Mouse (Mus musculus) lung, postnatal 10 days (tissue): ENCODE measurements at regions not wholly inside any gene's neighbourhood (a gene's known extent, or its start where the extent isn't known, plus 50 kb on each side); places are given as distances from the start of the nearest gene placed in this dataset.

Experiments
- DNase-seq: peaks from one replicate; pipeline ENCODE4 v3.0.0; 2021

DNA sequence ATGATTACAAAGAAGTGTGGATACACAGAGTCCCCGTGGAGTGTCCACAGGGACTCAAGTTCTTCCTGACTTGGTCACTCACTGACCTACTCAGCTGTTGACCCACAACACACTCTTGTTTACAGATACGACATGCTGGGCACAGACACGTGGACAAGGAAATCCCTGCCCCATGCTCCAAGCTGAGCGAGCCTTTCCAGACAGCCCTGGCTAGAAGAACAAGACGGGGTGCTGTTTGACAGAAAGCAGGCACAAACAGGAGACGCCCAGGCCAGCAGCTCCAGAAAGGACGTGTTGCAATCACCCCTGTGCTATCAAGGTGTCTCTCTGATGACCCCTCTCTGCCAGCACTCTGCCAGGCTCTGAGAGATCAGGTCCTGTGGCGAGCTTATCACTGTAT, 112.6 kb upstream of the Gm14444 start:
- peak; percentile 37 for DNase-seq

- DNase-seq, result no peak
Observed at GRCm38 (mm10) chr2:174899940-174900670, 109.9 kb upstream of the Gm14444 start.

GRCm38 (mm10) chr2:174900671-174900991, 109.4 kb upstream of the Gm14444 start:
- peak; percentile 74 for DNase-seq

DNA sequence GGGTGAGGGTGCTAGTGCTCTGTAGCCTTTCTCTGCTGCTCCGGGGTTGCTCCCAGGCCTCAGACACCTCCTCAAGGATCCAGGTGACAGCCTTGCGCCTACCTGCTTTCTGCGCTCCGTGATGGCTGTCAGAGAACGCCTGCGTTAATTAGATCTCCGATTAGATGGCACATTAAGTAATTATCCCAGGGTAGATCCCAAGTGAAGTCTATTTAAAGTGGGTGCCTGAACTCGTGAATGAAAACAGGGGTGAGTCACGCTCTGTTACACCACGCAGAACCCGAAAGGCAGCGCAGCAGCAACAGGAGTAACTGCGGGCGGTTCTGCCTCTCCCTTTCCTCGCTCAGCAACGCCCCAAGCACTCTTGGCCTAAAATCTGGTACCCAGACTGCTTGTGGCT, 108.2 kb upstream of the Gm14444 start:
- no peak for DNase-seq

GRCm38 (mm10) chr2:174903627-174904026, 106.4 kb upstream of the Gm14444 start:
- no peak for DNase-seq

- peak; percentile 63 for DNase-seq
Observed at GRCm38 (mm10) chr2:174905865-174906639, 104.0 kb upstream of the Gm14444 start.

GRCm38 (mm10) chr2:174917146-174917905, 92.7 kb upstream of the Gm14444 start:
- no peak for DNase-seq

DNA sequence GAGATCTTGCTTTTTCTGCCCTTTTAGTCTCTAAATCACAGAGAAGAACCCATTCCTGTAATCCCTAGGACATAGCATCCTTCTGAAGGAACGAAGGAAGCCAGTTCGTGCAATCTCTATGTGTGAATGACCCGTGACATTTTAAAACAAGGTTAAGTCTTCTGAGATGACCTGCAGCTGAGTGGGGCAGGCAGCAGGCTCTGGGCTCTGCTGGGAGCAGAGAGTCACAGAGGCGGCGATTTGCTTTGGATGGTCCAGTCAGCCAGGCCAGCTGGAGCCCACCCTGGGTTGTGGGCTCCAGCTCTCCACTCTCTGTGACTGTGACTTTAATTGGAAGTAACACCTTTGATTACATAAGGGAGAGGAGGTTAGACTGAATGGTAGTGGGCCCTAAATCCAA, 92.1 kb upstream of the Gm14444 start:
- DNase-seq, result no peak

DNA sequence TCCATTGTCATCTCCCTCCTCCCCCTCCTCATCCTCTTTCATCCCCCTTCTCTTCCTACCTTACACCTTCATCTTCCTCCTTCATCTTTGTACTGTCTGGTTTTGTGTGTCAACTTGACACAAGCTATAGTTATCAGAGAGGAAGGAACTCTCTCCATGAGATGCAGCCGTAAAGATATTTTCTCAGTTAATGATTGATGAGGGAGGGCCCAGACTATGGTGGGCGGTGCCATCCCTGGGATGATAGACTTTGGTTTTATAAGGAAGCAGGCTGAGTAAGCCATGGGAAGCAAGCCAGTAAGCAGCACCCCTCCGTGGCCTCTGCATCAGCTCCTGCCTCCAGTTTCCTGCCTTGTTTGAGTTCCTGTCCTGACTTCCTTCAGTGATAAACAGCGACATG, 87.8 kb upstream of the Gm14444 start:
- DNase-seq, result no peak

DNA sequence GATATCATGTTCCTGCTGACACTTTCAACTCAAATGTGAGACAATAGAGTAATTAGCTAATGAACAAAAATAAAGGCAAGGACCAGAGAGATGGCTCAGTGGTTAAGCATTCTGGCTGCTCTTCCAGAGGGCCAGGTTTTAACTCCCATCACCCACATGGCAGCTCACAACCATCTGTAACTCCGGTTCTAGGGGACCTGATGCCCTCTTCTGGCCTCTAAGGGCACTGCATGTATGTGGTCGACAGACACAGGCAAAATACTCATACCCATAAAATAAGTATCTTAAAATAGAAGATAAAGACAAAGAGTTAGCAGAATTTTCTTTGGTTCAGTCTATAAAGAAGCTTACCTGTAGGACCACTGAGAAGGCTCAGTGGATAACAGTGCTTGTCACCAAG, 80.3 kb upstream of the Gm14444 start:
- no peak for DNase-seq

GRCm38 (mm10) chr2:174932137-174933012, 77.7 kb upstream of the Gm14444 start:
- peak; percentile 86 for DNase-seq

GRCm38 (mm10) chr2:174933013-174933353, 77.1 kb upstream of the Gm14444 start:
- no peak for DNase-seq

DNA sequence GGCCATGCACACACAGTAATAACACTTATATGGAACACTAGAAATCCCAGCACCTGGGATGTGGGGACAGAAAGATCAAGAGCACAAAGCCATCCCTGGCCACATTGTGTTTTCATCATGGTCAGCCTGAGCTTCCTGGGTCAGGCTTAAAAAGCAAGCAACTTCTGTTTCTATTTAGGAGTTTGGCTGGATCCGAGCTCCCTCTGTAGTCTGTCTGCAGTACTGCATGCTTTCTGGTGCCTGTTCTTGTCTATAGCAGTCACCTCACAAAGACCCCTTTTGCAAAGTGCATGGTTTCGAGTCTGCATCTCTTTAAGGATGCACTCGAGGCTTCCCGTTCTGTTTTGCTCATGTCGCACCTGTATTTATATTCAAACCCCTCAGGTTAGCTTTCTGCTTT, 73.4 kb upstream of the Gm14444 start:
- DNase-seq, result peak; percentile 19

DNA sequence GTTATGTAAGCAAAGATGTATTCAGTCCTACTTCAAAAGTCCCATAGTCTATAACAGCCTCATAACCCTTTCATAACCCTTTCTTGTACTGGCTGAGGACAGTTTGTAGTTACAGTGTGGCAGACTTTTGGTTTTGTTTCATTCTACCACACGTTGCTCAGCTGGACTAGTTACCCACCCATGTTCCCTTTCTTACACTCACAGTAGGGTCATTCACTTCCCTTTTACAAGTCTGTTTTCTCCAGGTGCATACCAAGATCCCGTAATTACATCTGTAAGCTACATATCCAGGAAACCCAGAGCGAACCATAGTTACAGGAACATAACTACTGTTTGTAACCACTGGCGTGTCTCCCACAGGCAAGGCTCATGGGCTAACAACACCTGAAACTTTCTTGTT, 72.1 kb upstream of the Gm14444 start:
- DNase-seq, result no peak

DNA sequence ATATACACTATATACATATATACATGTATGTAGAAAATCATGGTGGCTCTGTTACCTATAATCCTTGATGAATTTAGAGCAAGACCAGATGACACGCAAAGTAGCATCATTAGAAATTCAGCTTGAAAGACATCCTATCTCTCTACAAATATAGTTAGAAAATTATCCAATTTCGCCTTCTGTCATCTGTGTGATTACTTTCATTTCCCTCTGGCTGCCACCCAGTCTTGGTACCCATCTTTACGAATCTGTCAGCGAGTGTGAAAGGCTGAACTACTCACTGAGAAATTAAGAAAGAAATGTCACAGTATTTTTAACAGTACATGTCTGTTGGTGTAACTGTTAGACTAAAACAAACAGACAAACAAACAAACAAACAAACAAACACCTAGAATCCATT, 67.8 kb upstream of the Gm14444 start:
- no peak for DNase-seq

- DNase-seq, result no peak
Observed at GRCm38 (mm10) chr2:174948106-174948505, 61.9 kb upstream of the Gm14444 start.
